Mouse (Mus musculus) CD8-positive naive resting alpha-beta T cell, adult 2 months (primary cell): ENCODE data around the gene Smap2.
"Not testable (repeated sequence)": the region's sequence is repeated elsewhere in the genome, so short reads cannot be mapped to it uniquely, and the experiment has no call there.

Source experiments
- DNase-seq, 2 experiments: peaks; one replicate each; pipeline ENCODE4 v3.0.0; 2022; ENCODE audit warnings: low read depth in 2 of 2, low spot score in 2 of 2

Smap2 gene

GRCm38 (mm10) chr4:121016928-121017657 is at the start of gene Smap2:
Smap2 (minus strand) TSS chr4:121017247.
- DNase-seq: peak; percentile 86 to 87

GRCm38 (mm10) chr4:121065336-121065735 is 48.3 kb upstream of the Smap2 start:
- DNase-seq: no peak

- DNase-seq: not testable (repeated sequence)
Observed at GRCm38 (mm10) chr4:121059218-121059617, 42.2 kb upstream of the Smap2 start.

GRCm38 (mm10) chr4:121057032-121057431 is 40.0 kb upstream of the Smap2 start:
- no peak for DNase-seq

GRCm38 (mm10) chr4:121056342-121056741 is 39.3 kb upstream of the Smap2 start:
- peak in 1 of 2 experiments; percentile 50 for DNase-seq

- DNase-seq: no peak
Observed at GRCm38 (mm10) chr4:121052454-121053323, 35.6 kb upstream of the Smap2 start.

- no peak for DNase-seq
Observed at GRCm38 (mm10) chr4:121051863-121052262, 34.8 kb upstream of the Smap2 start.

- DNase-seq: no peak
Observed at GRCm38 (mm10) chr4:121042946-121043345, 25.9 kb upstream of the Smap2 start.

- no peak for DNase-seq
Observed at GRCm38 (mm10) chr4:121042472-121042871, 25.4 kb upstream of the Smap2 start.

GRCm38 (mm10) chr4:121040897-121041671 is 24.0 kb upstream of the Smap2 start:
- peak; percentile 64 to 71 for DNase-seq

- DNase-seq: no peak
Observed at GRCm38 (mm10) chr4:121040323-121040722, 23.3 kb upstream of the Smap2 start.

GRCm38 (mm10) chr4:121039331-121040115 is 22.5 kb upstream of the Smap2 start, which contains the start of gene Col9a2:
Col9a2 (plus strand) TSS chr4:121039385.
- DNase-seq: no peak

GRCm38 (mm10) chr4:121033006-121033405 is 16.0 kb upstream of the Smap2 start:
- no peak for DNase-seq

- no peak for DNase-seq
Observed at GRCm38 (mm10) chr4:121031440-121031839, 14.4 kb upstream of the Smap2 start.

GRCm38 (mm10) chr4:121029632-121030031 is 12.6 kb upstream of the Smap2 start:
- DNase-seq: no peak

GRCm38 (mm10) chr4:121028659-121029392 is 11.8 kb upstream of the Smap2 start:
- peak; percentile 40 to 47 for DNase-seq

GRCm38 (mm10) chr4:121028146-121028545 is 11.1 kb upstream of the Smap2 start:
- no peak for DNase-seq

GRCm38 (mm10) chr4:121025681-121026080 is 8.6 kb upstream of the Smap2 start:
- DNase-seq: no peak

- no peak for DNase-seq
Observed at GRCm38 (mm10) chr4:121023941-121024340, 6.9 kb upstream of the Smap2 start.

- no peak for DNase-seq
Observed at GRCm38 (mm10) chr4:121023464-121023863, 6.4 kb upstream of the Smap2 start.
